In genomic region chr15:101163854-101164253, GRCm38 (mm10) we compare ENCODE assay signal across 1 mouse cellular context.
TF ChIP-seq lines count a peak whose summit lies in the region.

No protein-coding gene starts in this region.

TF ChIP-seq in MEL, 35 proteins besides CTCF, POLR2A, EP300 and RAD21 (continued from another document):
- peak; percentile 52; the same call in 1 of the 2 replicates for TF ChIP-seq TCF12 (IDR thresholded peaks at IDR 0.05; ENCODE audit: low read depth, low read length)
